Mouse (Mus musculus) kidney, embryonic 15.5 days (tissue): ENCODE data around the gene Gsk3a. TPM values are rescaled to one million over a fixed set of nuclear protein-coding genes. Genes with fewer than 3 reads are reported as not detected.

Source experiments
- ATAC-seq: fragments of 200-750 bp; cut with Nextera tagmentation; replicated peaks from 2 replicates; pipeline ENCODE4 v1.8.0; 2017; ENCODE audit warnings: moderate TSS enrichment; ENCODE audit not compliant: low FRiP score
- H3K27ac ChIP-seq: fragments of 300-500 bp; sonication (generic); 2 replicates; pipeline ENCODE4 v1.5.1; 2015; ENCODE audit warnings: mild to moderate bottlenecking, inconsistent platforms
- H3K27me3 ChIP-seq: fragments of 300-500 bp; sonication (generic); 2 replicates; pipeline ENCODE4 v1.6.1; 2015; ENCODE audit warnings: inconsistent platforms
- H3K36me3 ChIP-seq: fragments of 300-500 bp; sonication (generic); 2 replicates; pipeline ENCODE4 v1.6.1; 2015; ENCODE audit warnings: inconsistent platforms
- H3K4me1 ChIP-seq: fragments of 300-500 bp; sonication (generic); 2 replicates; pipeline ENCODE4 v1.6.1; 2015; ENCODE audit warnings: inconsistent platforms
- H3K4me2 ChIP-seq: fragments of 300-500 bp; sonication (generic); 2 replicates; pipeline ENCODE4 v1.6.1; 2015; ENCODE audit warnings: moderate library complexity, mild to moderate bottlenecking, inconsistent platforms
- H3K4me3 ChIP-seq: fragments of 300-500 bp; sonication (generic); replicated peaks from 2 replicates; pipeline ENCODE4 v1.5.1; 2015; ENCODE audit warnings: mild to moderate bottlenecking, inconsistent platforms
- H3K9ac ChIP-seq: fragments of 300-500 bp; sonication (generic); 2 replicates; pipeline ENCODE4 v1.6.1; 2015; ENCODE audit warnings: mild to moderate bottlenecking, inconsistent platforms
- H3K9me3 ChIP-seq: fragments of 300-500 bp; sonication (generic); replicated peaks from 2 replicates; pipeline ENCODE4 v1.6.1; 2016; ENCODE audit warnings: inconsistent platforms
- WGBS: fragments of 180-500 bp; shearing (Covaris S2); methylation state at CpG from one replicate; pipeline ENCODE4 v1.1.7; 2015; ENCODE audit warnings: mixed read lengths; 5-methylcytosine and 5-hydroxymethylcytosine counted together
- polyA plus RNA-seq: library from polyadenylated mRNA; unstranded; fragments of >200 nt; fragmentation: Nextera tagmentation; extraction: Ambion mirVana; gene quantifications from 2 replicates; pipeline ENCODE4 v1.2.1, GENCODE M21; 2015

The Gsk3a gene
- polyA plus RNA-seq, 1 experiment from 2014 or later: 12.1 TPM

GRCm38 (mm10) chr7:25279076-25279860 lies 41.6 kb upstream of the Gsk3a start:
- no peaks in the 10 kb centered on the region for H3K36me3 ChIP-seq
- H3K9ac ChIP-seq: peak overlapping the region; percentile 53
- peak; percentile 54 for ATAC-seq
- under 1% methylated on average over 46 of the region's 49 CpGs for WGBS
- H3K4me3 ChIP-seq: peak overlapping the region; percentile 72
- no peaks in the 10 kb centered on the region for H3K27me3 ChIP-seq
- peak overlapping the region; percentile 90 for H3K4me2 ChIP-seq
- peak overlapping the region; percentile 100 for H3K27ac ChIP-seq
- peaks cover 80% of the 10 kb centered on the region for H3K4me1 ChIP-seq
- no peaks in the 10 kb centered on the region for H3K9me3 ChIP-seq

- peak overlapping the region; percentile 72 for H3K4me3 ChIP-seq
- no peaks in the 10 kb centered on the region for H3K9me3 ChIP-seq
- peak overlapping the region; percentile 90 for H3K4me2 ChIP-seq
- peaks cover 80% of the 10 kb centered on the region for H3K4me1 ChIP-seq
- peak overlapping the region; percentile 53 for H3K9ac ChIP-seq
- 0% methylated on average over 52 of the region's 60 CpGs for WGBS
- H3K36me3 ChIP-seq: peaks cover 3% of the 10 kb centered on the region; the same call in 1 of the 2 replicates
- ATAC-seq: peak; percentile 63
- H3K27ac ChIP-seq: peak overlapping the region; percentile 100
- no peaks in the 10 kb centered on the region for H3K27me3 ChIP-seq
Measured at GRCm38 (mm10) chr7:25278341-25279075, 40.9 kb upstream of the Gsk3a start.

GRCm38 (mm10) chr7:25277998-25278340 lies 40.3 kb upstream of the Gsk3a start:
- no peaks in the 10 kb centered on the region for H3K27me3 ChIP-seq
- peak overlapping the region; percentile 53 for H3K9ac ChIP-seq
- WGBS: 12% methylated on average over 4 of the region's 4 CpGs
- H3K9me3 ChIP-seq: no peaks in the 10 kb centered on the region
- H3K27ac ChIP-seq: peak overlapping the region; percentile 100
- peak overlapping the region; percentile 90 for H3K4me2 ChIP-seq
- H3K4me3 ChIP-seq: peak overlapping the region; percentile 72
- peaks cover 75% of the 10 kb centered on the region for H3K4me1 ChIP-seq
- no peak for ATAC-seq
- H3K36me3 ChIP-seq: peaks cover 9% of the 10 kb centered on the region; the same call in 1 of the 2 replicates

GRCm38 (mm10) chr7:25277405-25277804 lies 39.8 kb upstream of the Gsk3a start:
- peak overlapping the region; percentile 72; the same call in 1 of the 2 replicates for H3K4me3 ChIP-seq

GRCm38 (mm10) chr7:25275555-25276298 lies 38.1 kb upstream of the Gsk3a start:
- 47% methylated on average over 9 of the region's 9 CpGs for WGBS
- Histone ChIP-seq H3K27ac (peak overlapping the region; percentile 66; the same call in 1 of the 2 replicates), H3K4me2 (no peak overlapping the region), H3K4me1 (peaks cover 73% of the 10 kb centered on the region), H3K36me3 (peaks cover 31% of the 10 kb centered on the region), H3K4me3 (no peak overlapping the region), H3K9ac (no peak overlapping the region), H3K9me3 (no peaks in the 10 kb centered on the region), H3K27me3 (no peaks in the 10 kb centered on the region)
- ATAC-seq: no peak

More at GRCm38 (mm10) chr7:25277405-25277804, 39.8 kb upstream of the Gsk3a start:
- Histone ChIP-seq H3K4me2 (peak overlapping the region; percentile 90), H3K27me3 (no peaks in the 10 kb centered on the region), H3K36me3 (peaks cover 14% of the 10 kb centered on the region), H3K9ac (peak overlapping the region; percentile 53; the same call in 1 of the 2 replicates), H3K9me3 (no peaks in the 10 kb centered on the region), H3K4me1 (peaks cover 71% of the 10 kb centered on the region), H3K27ac (peak overlapping the region; percentile 100)
- WGBS: 88% methylated on average over 4 of the region's 4 CpGs
- no peak for ATAC-seq

GRCm38 (mm10) chr7:25274996-25275395 lies 37.3 kb upstream of the Gsk3a start:
- H3K4me2 ChIP-seq: no peak overlapping the region
- H3K4me1 ChIP-seq: peaks cover 73% of the 10 kb centered on the region
- H3K4me3 ChIP-seq: no peak overlapping the region
- H3K36me3 ChIP-seq: peaks cover 31% of the 10 kb centered on the region
- whole genome bisulfite sequencing: 91% methylated on average over 3 of the region's 3 CpGs
- no peaks in the 10 kb centered on the region for H3K27me3 ChIP-seq
- no peak overlapping the region for H3K9ac ChIP-seq
- H3K27ac ChIP-seq: no peak overlapping the region
- ATAC-seq: no peak
- H3K9me3 ChIP-seq: no peaks in the 10 kb centered on the region

GRCm38 (mm10) chr7:25274571-25274970 lies 36.9 kb upstream of the Gsk3a start:
- H3K27me3 ChIP-seq: no peaks in the 10 kb centered on the region
- H3K9me3 ChIP-seq: no peaks in the 10 kb centered on the region
- no peak for ATAC-seq
- H3K4me3 ChIP-seq: no peak overlapping the region
- H3K4me2 ChIP-seq: no peak overlapping the region
- peaks cover 73% of the 10 kb centered on the region for H3K4me1 ChIP-seq
- WGBS: 40% methylated on average over 5 of the region's 5 CpGs
- peaks cover 31% of the 10 kb centered on the region for H3K36me3 ChIP-seq
- no peak overlapping the region for H3K9ac ChIP-seq
- H3K27ac ChIP-seq: no peak overlapping the region

- no peak for ATAC-seq
- no peaks in the 10 kb centered on the region for H3K27me3 ChIP-seq
- 87% methylated on average over 22 of the region's 22 CpGs for WGBS
- no peak overlapping the region for H3K9ac ChIP-seq
- no peaks in the 10 kb centered on the region for H3K9me3 ChIP-seq
- no peak overlapping the region for H3K4me2 ChIP-seq
- H3K27ac ChIP-seq: no peak overlapping the region
- H3K4me1 ChIP-seq: peaks cover 78% of the 10 kb centered on the region
- H3K36me3 ChIP-seq: peaks cover 31% of the 10 kb centered on the region
- H3K4me3 ChIP-seq: no peak overlapping the region
Measured at GRCm38 (mm10) chr7:25273259-25274241, 35.9 kb upstream of the Gsk3a start.

- ATAC-seq: no peak
- Histone ChIP-seq H3K9me3 (no peaks in the 10 kb centered on the region), H3K27me3 (no peaks in the 10 kb centered on the region), H3K36me3 (peaks cover 31% of the 10 kb centered on the region), H3K4me2 (no peak overlapping the region), H3K27ac (no peak overlapping the region), H3K4me1 (peaks cover 73% of the 10 kb centered on the region), H3K4me3 (no peak overlapping the region), H3K9ac (no peak overlapping the region)
- WGBS: 83% methylated on average over 38 of the region's 38 CpGs
Measured at GRCm38 (mm10) chr7:25272445-25273258, 35.0 kb upstream of the Gsk3a start.

- Histone ChIP-seq H3K27ac (no peak overlapping the region), H3K9me3 (no peaks in the 10 kb centered on the region), H3K4me1 (peaks cover 69% of the 10 kb centered on the region), H3K36me3 (peaks cover 31% of the 10 kb centered on the region), H3K27me3 (no peaks in the 10 kb centered on the region), H3K4me3 (no peak overlapping the region), H3K4me2 (no peak overlapping the region), H3K9ac (no peak overlapping the region)
- 89% methylated on average over 30 of the region's 30 CpGs for WGBS
- no peak for ATAC-seq
Measured at GRCm38 (mm10) chr7:25271651-25272444, 34.2 kb upstream of the Gsk3a start.
